Mouse (Mus musculus): Measurements from ENCODE around the gene Smox. TPM values are rescaled to one million over a fixed set of nuclear protein-coding genes. Genes with fewer than 3 reads are reported as not detected.

The Smox gene
- polyA plus RNA-seq, 1 experiment from 2014 or later, result 46.9 TPM

DNA sequence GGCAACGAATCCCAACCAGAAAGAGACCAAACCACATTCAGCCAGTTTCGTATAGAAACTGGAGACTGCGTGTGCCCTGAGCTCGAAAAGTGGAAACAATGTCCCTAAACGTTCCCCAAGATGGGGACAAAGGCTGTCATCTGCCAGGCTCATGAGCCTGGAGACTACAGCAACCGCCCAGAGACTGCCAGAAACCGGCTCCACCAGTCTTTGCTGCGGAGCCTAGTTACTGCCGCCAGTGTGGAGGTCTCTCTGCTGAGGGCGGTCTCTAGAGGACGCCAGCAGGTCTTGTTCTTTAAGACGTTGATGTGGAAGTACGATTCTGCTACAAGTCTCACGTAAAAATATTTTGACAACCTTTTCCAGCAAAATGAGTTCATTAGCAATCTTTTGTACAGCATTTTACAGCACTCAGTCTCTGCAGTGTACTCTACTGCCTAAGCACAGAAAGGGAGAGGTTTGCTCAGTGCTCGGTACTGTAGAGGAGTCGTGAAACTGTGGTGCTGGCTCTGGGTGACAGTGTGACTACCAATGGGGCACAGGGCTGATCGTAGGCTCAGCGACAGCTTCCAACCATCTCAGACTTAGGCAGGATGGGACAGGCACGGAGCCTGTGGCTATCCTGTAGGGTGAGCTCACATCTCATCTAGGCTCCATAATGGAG is 55.6 kb downstream of the Smox start:
- no peaks in the 10 kb centered on the region for H3K36me3 ChIP-seq
- H3K9me3 ChIP-seq, result no peaks in the 10 kb centered on the region
- no peak for ATAC-seq (ENCODE audit: low read depth)
- peaks cover 19% of the 10 kb centered on the region for H3K4me1 ChIP-seq (replicated peaks)
- H3K4me3 ChIP-seq, result peak overlapping the region; percentile 43; the same call in 1 of the 2 replicates
- WGBS, result 15% methylated on average over 19 of the region's 19 CpGs
- H3K27me3 ChIP-seq, result peaks cover 66% of the 10 kb centered on the region
- H3K4me2 ChIP-seq, result peak overlapping the region; percentile 70
- no peak overlapping the region for H3K27ac ChIP-seq (replicated peaks)
- no peak overlapping the region for H3K9ac ChIP-seq

DNA sequence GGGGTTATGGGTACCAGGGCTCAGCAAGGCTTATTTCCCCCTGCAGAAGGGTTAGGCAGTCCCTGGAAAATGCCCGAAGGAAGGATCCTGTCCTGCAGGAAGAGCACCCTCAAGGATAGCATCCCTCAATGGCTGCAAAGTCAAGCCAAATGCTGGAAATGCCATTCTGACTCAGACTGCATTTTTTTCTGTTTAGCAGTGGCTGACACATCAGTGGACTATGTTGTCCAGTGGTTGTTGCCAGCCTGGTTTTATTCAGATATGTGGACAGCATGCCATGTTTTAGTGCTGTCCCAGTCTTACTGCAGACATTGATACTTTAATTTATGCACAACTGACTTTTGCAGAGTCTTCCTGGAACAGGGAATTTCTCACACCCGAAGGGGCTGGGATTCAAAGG is 57.0 kb downstream of the Smox start:
- peaks cover 15% of the 10 kb centered on the region for H3K4me1 ChIP-seq (replicated peaks)
- no peak overlapping the region for H3K4me2 ChIP-seq
- no peaks in the 10 kb centered on the region for H3K36me3 ChIP-seq
- no peaks in the 10 kb centered on the region for H3K9me3 ChIP-seq
- 87% methylated on average over 2 of the region's 2 CpGs for WGBS
- no peak overlapping the region for H3K9ac ChIP-seq
- H3K4me3 ChIP-seq, result no peak overlapping the region
- H3K27me3 ChIP-seq, result peaks cover 66% of the 10 kb centered on the region
- no peak for ATAC-seq (ENCODE audit: low read depth)
- H3K27ac ChIP-seq (replicated peaks), result no peak overlapping the region

DNA sequence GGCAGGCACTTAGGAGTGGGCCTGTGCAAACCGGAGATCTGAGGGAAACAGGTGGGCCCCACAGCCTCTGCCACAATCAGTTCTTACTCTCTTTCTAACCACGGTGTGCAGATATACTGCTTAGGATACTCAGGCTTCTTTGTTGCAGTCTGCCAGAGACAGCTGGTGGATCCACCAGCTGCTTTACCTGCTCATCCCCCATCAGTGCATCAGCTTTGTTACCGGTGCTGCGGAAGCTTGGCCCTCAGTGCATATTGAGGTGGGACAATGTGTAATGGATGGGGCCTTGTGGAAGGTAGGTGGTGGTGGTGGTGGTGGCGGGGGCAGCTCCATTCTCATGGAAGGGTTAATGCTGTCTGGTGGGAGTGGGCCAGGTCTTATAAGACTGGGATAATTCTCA is 57.8 kb downstream of the Smox start:
- Histone ChIP-seq H3K4me1 (replicated peaks) (peaks cover 15% of the 10 kb centered on the region), H3K4me2 (no peak overlapping the region), H3K27me3 (peaks cover 62% of the 10 kb centered on the region), H3K9ac (no peak overlapping the region), H3K9me3 (no peaks in the 10 kb centered on the region), H3K4me3 (no peak overlapping the region), H3K36me3 (no peaks in the 10 kb centered on the region), H3K27ac (replicated peaks) (no peak overlapping the region)
- ATAC-seq (ENCODE audit: low read depth), result no peak
- 89% methylated on average over 5 of the region's 5 CpGs for WGBS

DNA sequence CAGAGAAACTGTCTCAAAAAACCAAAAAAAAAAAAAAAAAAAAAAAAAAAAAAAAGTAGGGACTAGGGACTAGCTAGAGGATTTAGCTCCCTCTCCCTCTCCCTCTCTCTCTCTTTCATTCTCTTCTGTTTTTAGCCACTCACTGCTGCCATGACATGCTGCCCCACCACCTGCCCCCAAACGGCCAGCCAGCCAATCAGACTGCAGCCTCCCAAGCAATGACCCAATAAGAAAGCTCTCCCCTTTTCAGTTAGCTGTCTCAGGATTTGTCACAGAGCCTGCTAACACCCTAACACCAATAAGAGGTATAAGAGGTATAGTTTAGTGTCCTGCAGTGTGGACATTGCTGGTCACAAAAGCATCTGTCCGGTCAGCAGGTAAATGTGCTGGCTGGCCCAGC is 59.2 kb downstream of the Smox start:
- ATAC-seq (ENCODE audit: low read depth), result no peak
- WGBS, result 63% methylated on average over 2 of the region's 2 CpGs
- no peak overlapping the region for H3K4me3 ChIP-seq
- no peaks in the 10 kb centered on the region for H3K36me3 ChIP-seq
- H3K4me1 ChIP-seq (replicated peaks), result peaks cover 14% of the 10 kb centered on the region
- H3K4me2 ChIP-seq, result no peak overlapping the region
- H3K9ac ChIP-seq, result no peak overlapping the region
- no peak overlapping the region for H3K27ac ChIP-seq (replicated peaks)
- H3K27me3 ChIP-seq, result peaks cover 60% of the 10 kb centered on the region
- H3K9me3 ChIP-seq, result no peaks in the 10 kb centered on the region

DNA sequence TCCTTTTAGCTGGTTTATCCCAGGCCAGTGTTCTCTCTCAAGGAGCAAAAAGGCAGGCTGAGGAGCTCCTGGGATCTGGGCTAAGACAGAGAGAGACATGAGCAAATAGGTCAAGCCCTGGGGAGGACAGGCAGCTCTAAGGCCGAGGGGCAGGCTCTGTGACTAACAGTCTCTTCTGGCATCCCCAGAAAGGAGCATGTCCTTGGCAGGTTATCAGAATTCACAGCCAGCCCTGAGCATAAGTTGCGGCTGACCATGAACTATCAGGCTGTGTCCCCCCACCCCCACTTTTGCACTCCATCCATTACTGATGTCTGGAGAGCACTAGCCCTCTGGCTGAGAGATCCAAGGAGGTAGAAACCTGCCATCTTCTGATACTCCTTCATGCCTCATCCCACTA is 59.6 kb downstream of the Smox start:
- 75% methylated on average over 2 of the region's 2 CpGs for WGBS
- H3K9ac ChIP-seq, result no peak overlapping the region
- peaks cover 56% of the 10 kb centered on the region for H3K27me3 ChIP-seq
- H3K9me3 ChIP-seq, result no peaks in the 10 kb centered on the region
- no peaks in the 10 kb centered on the region for H3K36me3 ChIP-seq
- peaks cover 10% of the 10 kb centered on the region for H3K4me1 ChIP-seq (replicated peaks)
- no peak overlapping the region for H3K4me2 ChIP-seq
- no peak for ATAC-seq (ENCODE audit: low read depth)
- no peak overlapping the region for H3K27ac ChIP-seq (replicated peaks)
- no peak overlapping the region for H3K4me3 ChIP-seq

DNA sequence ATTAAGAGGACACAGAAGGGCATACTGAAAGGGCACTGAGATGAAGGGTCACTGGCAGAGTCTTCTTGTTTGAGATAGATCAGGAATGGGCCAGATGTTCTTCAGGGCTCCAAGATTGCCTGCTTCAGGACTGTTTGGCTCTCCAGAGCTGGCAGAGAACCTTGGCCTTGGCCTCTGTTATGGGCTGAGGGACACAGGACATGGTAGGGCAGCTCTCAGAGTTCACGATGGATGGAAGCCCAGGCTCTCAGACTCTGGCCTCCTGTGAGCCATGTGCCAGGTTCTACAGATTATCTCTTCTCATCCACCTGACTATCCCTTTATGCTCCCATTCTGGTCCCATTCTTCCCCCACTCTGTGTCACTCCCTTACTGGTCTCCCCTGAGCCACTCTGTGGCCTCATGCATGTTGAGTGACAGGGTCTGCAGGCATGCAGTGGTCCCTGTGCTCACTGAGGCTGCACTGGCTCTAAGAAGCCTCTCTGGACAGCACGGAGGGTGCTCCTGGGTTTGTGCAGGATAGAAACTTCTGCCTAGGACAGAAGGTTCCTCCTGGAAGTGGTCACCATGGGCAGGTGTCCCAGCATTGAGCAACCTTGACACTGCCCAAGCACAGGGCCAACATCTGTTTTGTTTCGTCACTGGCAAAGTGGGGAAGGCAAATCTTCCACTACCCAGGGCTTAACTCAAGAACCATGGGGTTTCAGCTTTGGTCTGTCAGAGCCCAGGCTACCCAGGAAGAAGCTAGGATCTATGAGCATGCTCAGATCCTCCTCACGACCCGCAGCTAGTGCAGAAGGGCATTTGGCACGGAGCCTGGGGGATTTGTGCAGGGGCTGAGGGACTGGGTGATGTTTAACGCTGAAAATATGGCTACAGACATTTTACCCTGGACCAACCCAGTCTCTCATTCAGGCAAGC is 60.7 kb downstream of the Smox start:
- H3K9me3 ChIP-seq, result no peaks in the 10 kb centered on the region
- peaks cover 48% of the 10 kb centered on the region for H3K27me3 ChIP-seq
- no peak overlapping the region for H3K4me3 ChIP-seq
- 71% methylated on average over 7 of the region's 7 CpGs for WGBS
- ATAC-seq (ENCODE audit: low read depth), result no peak
- H3K36me3 ChIP-seq, result no peaks in the 10 kb centered on the region
- H3K4me2 ChIP-seq, result no peak overlapping the region
- H3K4me1 ChIP-seq (replicated peaks), result peaks cover 1% of the 10 kb centered on the region; the same call in 1 of the 2 replicates
- H3K9ac ChIP-seq, result no peak overlapping the region
- no peak overlapping the region for H3K27ac ChIP-seq (replicated peaks)

DNA sequence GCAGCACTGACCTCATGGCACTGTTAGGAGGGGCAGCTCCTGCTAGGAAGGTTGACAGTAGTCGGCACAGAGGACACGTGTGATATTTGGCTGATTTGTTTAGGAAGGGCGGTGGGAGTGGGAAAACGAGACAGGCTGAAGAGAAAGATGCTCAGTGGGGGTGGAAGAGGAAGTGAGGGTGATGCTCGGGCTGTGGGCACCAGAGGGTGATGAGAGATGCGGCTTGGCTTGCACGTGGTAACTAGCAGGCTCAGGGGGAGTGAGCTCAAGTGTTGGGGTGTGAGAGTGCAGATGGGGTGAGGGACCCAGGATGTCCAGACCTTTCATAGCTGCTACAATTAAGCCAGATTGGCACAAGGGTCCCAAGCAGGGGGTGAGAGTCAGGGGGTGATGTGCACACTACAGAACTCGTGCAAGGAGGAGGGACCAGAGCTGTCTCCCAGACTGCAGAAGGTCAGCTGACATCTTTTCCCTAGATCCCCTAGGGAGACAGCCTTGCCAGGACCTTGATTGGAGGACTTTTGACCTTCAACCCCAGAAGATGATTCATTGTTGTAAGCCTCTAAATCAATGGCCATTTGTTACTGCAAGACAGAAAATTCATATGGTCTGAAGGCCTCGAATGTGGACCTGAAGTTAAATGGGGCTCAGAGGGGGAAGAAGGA is 61.6 kb downstream of the Smox start:
- no peaks in the 10 kb centered on the region for H3K36me3 ChIP-seq
- H3K9me3 ChIP-seq, result no peaks in the 10 kb centered on the region
- H3K9ac ChIP-seq, result no peak overlapping the region
- H3K27me3 ChIP-seq, result peaks cover 48% of the 10 kb centered on the region
- whole genome bisulfite sequencing, result 38% methylated on average over 9 of the region's 9 CpGs
- ATAC-seq (ENCODE audit: low read depth), result no peak
- H3K4me2 ChIP-seq, result no peak overlapping the region
- no peak overlapping the region for H3K27ac ChIP-seq (replicated peaks)
- no peak overlapping the region for H3K4me3 ChIP-seq
- H3K4me1 ChIP-seq (replicated peaks), result no peaks in the 10 kb centered on the region

DNA sequence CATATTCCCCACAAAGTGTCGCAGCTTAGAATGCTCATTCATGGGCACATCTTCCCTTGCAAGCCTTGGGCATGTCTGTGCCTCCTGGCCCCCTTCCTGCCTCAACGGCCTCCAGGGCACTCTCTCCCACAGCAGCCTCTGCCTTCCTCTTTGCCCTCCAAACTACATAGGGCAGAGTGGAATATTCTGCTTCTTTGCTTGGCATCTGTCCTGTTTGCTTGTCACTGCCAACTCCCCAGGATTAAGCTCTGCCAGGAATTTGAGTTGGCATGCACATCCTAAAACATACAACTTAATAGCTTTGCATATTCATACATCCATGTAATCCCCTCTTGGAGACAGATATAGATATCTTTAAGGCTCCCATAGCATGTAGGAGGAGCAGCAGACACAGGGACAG is 66.6 kb downstream of the Smox start:
- no peak for ATAC-seq (ENCODE audit: low read depth)
- no peaks in the 10 kb centered on the region for H3K9me3 ChIP-seq
- no peaks in the 10 kb centered on the region for H3K36me3 ChIP-seq
- H3K27ac ChIP-seq (replicated peaks), result no peak overlapping the region
- no peak overlapping the region for H3K4me2 ChIP-seq
- 73% methylated on average over 2 of the region's 2 CpGs for WGBS
- H3K9ac ChIP-seq, result no peak overlapping the region
- H3K4me3 ChIP-seq, result no peak overlapping the region
- H3K4me1 ChIP-seq (replicated peaks), result peaks cover 20% of the 10 kb centered on the region
- H3K27me3 ChIP-seq, result peaks cover 70% of the 10 kb centered on the region

DNA sequence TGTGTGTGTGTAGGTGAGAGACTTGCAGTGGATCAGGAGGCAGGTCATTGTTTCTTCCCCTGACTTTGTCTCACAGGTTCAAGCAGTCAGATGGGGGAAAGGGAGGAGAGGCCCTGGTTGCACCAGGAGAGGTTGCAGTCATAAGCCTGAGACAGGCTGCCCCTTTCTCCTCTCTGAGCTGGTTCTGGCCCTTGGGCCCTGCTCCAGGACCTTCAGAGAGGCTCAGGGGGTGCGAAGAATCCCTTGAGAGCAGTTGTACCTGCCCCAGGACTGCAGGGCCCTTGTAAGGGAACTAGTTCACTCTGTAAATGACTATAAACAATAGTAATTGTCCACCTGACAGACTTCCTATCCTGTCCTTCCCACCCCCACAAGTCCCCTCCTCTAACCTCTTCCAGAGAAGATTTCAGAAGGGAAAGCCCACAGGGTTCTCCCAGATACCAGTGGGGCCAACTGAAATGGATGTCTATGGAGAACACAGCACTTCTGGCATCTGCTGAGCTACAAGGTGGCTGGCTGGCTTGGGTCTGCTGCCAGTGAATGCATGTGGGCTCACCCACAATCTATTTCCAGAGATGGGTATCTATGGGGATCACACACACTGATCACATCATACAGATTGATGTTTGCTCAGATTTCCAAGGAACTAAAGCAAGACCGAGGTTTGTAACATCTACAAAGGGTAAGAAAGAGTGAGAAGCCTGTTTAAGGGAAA is 69.1 kb downstream of the Smox start:
- no peak overlapping the region for H3K9ac ChIP-seq
- no peak overlapping the region for H3K27ac ChIP-seq (replicated peaks)
- no peaks in the 10 kb centered on the region for H3K36me3 ChIP-seq
- peaks cover 84% of the 10 kb centered on the region for H3K27me3 ChIP-seq
- no peaks in the 10 kb centered on the region for H3K9me3 ChIP-seq
- no peak overlapping the region for H3K4me3 ChIP-seq
- H3K4me2 ChIP-seq, result no peak overlapping the region
- 48% methylated on average over 2 of the region's 2 CpGs for WGBS
- ATAC-seq (ENCODE audit: low read depth), result no peak
- H3K4me1 ChIP-seq (replicated peaks), result peaks cover 23% of the 10 kb centered on the region

DNA sequence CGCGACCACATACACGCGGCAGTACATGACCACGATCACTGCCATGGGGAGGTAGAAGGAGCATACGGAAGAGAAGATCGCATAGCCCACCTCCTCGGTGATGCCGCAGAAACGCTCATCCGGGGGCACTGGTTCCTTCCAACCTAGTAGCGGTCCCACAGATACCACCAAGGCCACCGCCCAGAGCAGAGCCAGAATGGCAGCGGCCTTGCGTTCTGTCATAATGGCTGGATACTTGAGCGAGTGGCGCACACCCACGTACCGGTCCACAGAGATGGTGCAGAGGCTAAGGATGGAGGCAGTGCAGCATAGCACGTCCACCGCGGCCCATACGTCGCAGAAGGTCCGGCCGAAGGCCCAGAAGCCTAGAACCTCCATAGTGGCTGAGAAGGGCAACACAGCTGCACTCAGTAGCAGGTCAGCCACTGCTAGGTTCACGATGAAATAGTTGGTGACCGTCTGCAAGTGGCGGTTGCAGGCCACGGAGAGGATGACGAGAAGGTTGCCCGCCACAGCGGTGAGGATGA is 70.1 kb downstream of the Smox start:
- peaks cover 23% of the 10 kb centered on the region for H3K4me1 ChIP-seq (replicated peaks)
- peak; percentile 23; the same call in 1 of the 2 replicates for ATAC-seq (ENCODE audit: low read depth)
- WGBS, result 4% methylated on average over 33 of the region's 33 CpGs

DNA sequence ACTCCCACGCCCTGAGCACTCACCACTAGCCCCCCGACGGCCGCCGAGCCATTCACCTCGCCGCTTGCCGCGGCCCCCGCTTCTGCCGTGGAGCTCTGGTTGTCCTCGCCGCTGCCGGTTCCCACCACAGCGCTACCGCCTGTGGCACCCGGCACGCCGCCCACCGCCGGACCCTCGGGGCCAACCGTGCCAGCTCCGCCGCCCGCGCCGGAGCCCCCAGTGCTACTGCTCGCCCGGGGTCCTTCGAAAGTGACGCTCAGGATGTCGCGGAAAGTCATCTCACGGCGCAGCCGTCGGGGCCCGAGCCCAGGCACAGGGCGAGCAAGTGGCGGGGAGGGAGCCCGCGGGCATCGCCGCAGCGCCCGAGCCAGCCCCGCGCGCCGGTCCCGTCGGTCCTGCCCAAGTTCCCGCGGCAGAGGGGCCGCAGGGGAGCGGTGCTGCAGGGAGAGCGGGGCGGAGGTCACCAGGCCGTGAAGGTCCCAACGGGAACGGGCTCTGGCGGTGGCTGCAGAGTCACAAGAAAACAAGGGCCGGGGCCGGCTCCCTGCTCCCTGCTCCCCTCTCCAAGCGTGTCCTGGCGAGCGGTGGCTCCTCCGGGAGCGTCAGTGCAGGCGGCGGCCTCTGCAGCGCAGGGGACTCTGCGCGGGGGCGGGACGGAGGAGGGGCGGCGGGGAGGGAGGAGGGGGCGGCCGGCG is 70.7 kb downstream of the Smox start, which contains the start of gene Adra1d:
Adra1d (minus strand) TSS at position 393 of the 695 bp plus-strand sequence.
- under 1% methylated on average over 76 of the region's 82 CpGs for WGBS
- Histone ChIP-seq H3K9ac (peak within 1 kb of the TSS; percentile 62), H3K4me3 (peak within 1 kb of the TSS; percentile 47), H3K36me3 (no peaks in the 10 kb centered on the region), H3K4me2 (peak within 1 kb of the TSS; percentile 77), H3K27ac (replicated peaks) (no peak within 1 kb of the TSS), H3K9me3 (no peaks in the 10 kb centered on the region), H3K27me3 (peaks cover 86% of the 10 kb centered on the region), H3K4me1 (replicated peaks) (peaks cover 23% of the 10 kb centered on the region)
- ATAC-seq (ENCODE audit: low read depth), result peak; percentile 63

More for the DNA sequence above, 70.1 kb downstream of the Smox start:
- Histone ChIP-seq H3K36me3 (no peaks in the 10 kb centered on the region), H3K27ac (replicated peaks) (no peak overlapping the region), H3K9me3 (no peaks in the 10 kb centered on the region), H3K27me3 (peaks cover 89% of the 10 kb centered on the region), H3K4me2 (peak overlapping the region; percentile 77), H3K9ac (no peak overlapping the region), H3K4me3 (peak overlapping the region; percentile 47)

Data from neural tube, embryonic 13.5 days (tissue).